Mouse (Mus musculus) liver, postnatal 0 days (tissue): ENCODE results near the gene 4930412O13Rik. TPM values are rescaled to one million over a fixed set of nuclear protein-coding genes. Genes with fewer than 3 reads are reported as not detected.
A peak's percentile ranks its signal among the peaks of the same experiment; 100 is the strongest.

ENCODE experiments used
- ATAC-seq: fragments of 200-750 bp; cut with Nextera tagmentation; 2 replicates; pipeline ENCODE4 v1.8.0; 2017; ENCODE audit warnings: mild to moderate bottlenecking, moderate library complexity
- DNase-seq: peaks from one replicate; pipeline ENCODE4 v3.0.0-alpha.2; 2016
- H3K27ac ChIP-seq: fragments of 300-500 bp; sonication (generic); 2 replicates; pipeline ENCODE4 v1.5.1; 2014; ENCODE audit warnings: antibody characterized with exemption, moderate library complexity, mild to moderate bottlenecking, low read depth
- H3K27me3 ChIP-seq: fragments of 300-500 bp; sonication (generic); 2 replicates; pipeline ENCODE4 v1.6.1; 2014; ENCODE audit warnings: low read length, control low read depth, mixed read lengths; ENCODE audit not compliant: insufficient read depth
- H3K36me3 ChIP-seq: fragments of 300-500 bp; sonication (generic); replicated peaks from 2 replicates; pipeline ENCODE4 v1.6.1; 2014; ENCODE audit warnings: mild to moderate bottlenecking, control low read depth, low read length, moderate library complexity, mixed read lengths; ENCODE audit not compliant: insufficient read depth
- H3K4me1 ChIP-seq: fragments of 300-500 bp; sonication (generic); 2 replicates; pipeline ENCODE4 v1.6.1; 2014; ENCODE audit warnings: antibody characterized with exemption, mild to moderate bottlenecking, control low read depth; ENCODE audit not compliant: insufficient read depth
- H3K4me2 ChIP-seq: fragments of 300-500 bp; sonication (generic); 2 replicates; pipeline ENCODE4 v1.6.1; 2014; ENCODE audit warnings: low read depth, mild to moderate bottlenecking, low read length, moderate library complexity, mixed read lengths
- H3K4me3 ChIP-seq: fragments of 300-500 bp; sonication (generic); 2 replicates; pipeline ENCODE4 v1.5.1; 2014; ENCODE audit warnings: low read depth, low read length
- H3K9ac ChIP-seq: fragments of 300-500 bp; sonication (generic); replicated peaks from 2 replicates; pipeline ENCODE4 v1.6.1; 2014; ENCODE audit warnings: mild to moderate bottlenecking, moderate library complexity
- H3K9me3 ChIP-seq: fragments of 300-500 bp; sonication (generic); 2 replicates; pipeline ENCODE4 v1.6.1; 2016; ENCODE audit warnings: mild to moderate bottlenecking, control low read depth, low read length, mixed read lengths
- CTCF ChIP-seq: sonication (generic); IDR thresholded peaks from 2 replicates; pipeline ENCODE4 v1.5.1; 2016; ENCODE audit warnings: antibody characterized with exemption, low read depth
- EP300 ChIP-seq: IDR thresholded peaks from 2 replicates; pipeline ENCODE4 v1.6.1; 2016; ENCODE audit warnings: antibody characterized with exemption, low read depth, mild to moderate bottlenecking
- WGBS: fragments of 180-500 bp; shearing (Covaris S2); extraction: QIAGEN DNeasy Blood & Tissue Kit; methylation state at CpG from one replicate; pipeline ENCODE4 v1.1.7; 2014; ENCODE audit not compliant: insufficient replicate concordance; 5-methylcytosine and 5-hydroxymethylcytosine counted together
- polyA plus RNA-seq: library from polyadenylated mRNA; unstranded; fragments of >200 nt; fragmentation: Nextera tagmentation; extraction: Ambion mirVana; gene quantifications from 2 replicates; pipeline ENCODE4 v1.2.1, GENCODE M21; 2015

The 4930412O13Rik gene
- not detected in 2 replicates for polyA plus RNA-seq

- Histone ChIP-seq H3K27ac (no peak within 1 kb of the TSS), H3K36me3 (no peaks in the 10 kb centered on the region), H3K4me1 (peaks cover 40% of the 10 kb centered on the region), H3K27me3 (peaks cover 96% of the 10 kb centered on the region), H3K9me3 (no peaks in the 10 kb centered on the region), H3K4me3 (peak within 1 kb of the TSS; percentile 62), H3K9ac (no peak within 1 kb of the TSS), H3K4me2 (peak within 1 kb of the TSS; percentile 97)
- no peak for ATAC-seq
- DNase-seq = peak; percentile 56
- WGBS = 6% methylated on average over 34 of the region's 35 CpGs
- no peak for TF ChIP-seq EP300
- TF ChIP-seq CTCF = no peak
These were observed at the start of gene 4930412O13Rik for GRCm38 (mm10) chr2:9881051-9881591. 4930412O13Rik (plus strand) TSS chr2:9881252.

DNA sequence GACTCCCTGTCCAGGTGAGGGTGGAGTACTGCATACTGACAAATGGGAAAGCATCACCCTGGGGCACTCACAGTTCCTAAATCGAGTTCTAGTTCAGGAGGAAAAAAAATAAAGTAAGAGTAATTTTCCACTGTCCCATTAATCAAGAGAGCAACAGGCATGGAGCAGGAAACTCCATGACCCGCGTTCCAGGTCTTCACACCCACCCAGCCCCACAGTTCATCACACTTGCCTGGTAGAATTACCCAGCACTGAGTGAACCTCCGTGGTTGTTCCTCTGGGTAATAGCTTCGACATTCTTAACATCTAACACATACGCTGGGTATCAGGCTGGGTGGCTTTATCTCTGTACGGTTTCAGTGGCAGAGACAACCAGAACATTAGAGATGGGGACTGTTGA lies 47.3 kb upstream of the 4930412O13Rik start:
- Histone ChIP-seq H3K36me3 (no peaks in the 10 kb centered on the region), H3K9ac (no peak overlapping the region), H3K27ac (no peak overlapping the region), H3K4me2 (no peak overlapping the region), H3K4me1 (no peaks in the 10 kb centered on the region), H3K4me3 (no peak overlapping the region), H3K9me3 (no peaks in the 10 kb centered on the region), H3K27me3 (no peaks in the 10 kb centered on the region)
- TF ChIP-seq CTCF = no peak
- TF ChIP-seq EP300 = no peak
- DNase-seq (no peak), ATAC-seq (no peak)
- 74% methylated on average over 7 of the region's 7 CpGs for WGBS

- H3K27me3 ChIP-seq = no peaks in the 10 kb centered on the region
- WGBS = 71% methylated on average over 7 of the region's 7 CpGs
- H3K36me3 ChIP-seq = no peaks in the 10 kb centered on the region
- no peaks in the 10 kb centered on the region for H3K4me1 ChIP-seq
- H3K4me3 ChIP-seq = no peak overlapping the region
- H3K27ac ChIP-seq = no peak overlapping the region
- H3K9me3 ChIP-seq = no peaks in the 10 kb centered on the region
- no peak overlapping the region for H3K4me2 ChIP-seq
- TF ChIP-seq EP300 (no peak), CTCF (no peak)
- H3K9ac ChIP-seq = no peak overlapping the region
- no peak for DNase-seq
- no peak for ATAC-seq
These were observed 45.9 kb upstream of the 4930412O13Rik start for GRCm38 (mm10) chr2:9835195-9835594.

- DNase-seq = no peak
- TF ChIP-seq CTCF (no peak), EP300 (no peak)
- Histone ChIP-seq H3K4me3 (no peak overlapping the region), H3K27ac (no peak overlapping the region), H3K36me3 (no peaks in the 10 kb centered on the region), H3K9ac (no peak overlapping the region), H3K4me2 (no peak overlapping the region), H3K9me3 (no peaks in the 10 kb centered on the region), H3K4me1 (no peaks in the 10 kb centered on the region), H3K27me3 (no peaks in the 10 kb centered on the region)
- ATAC-seq = no peak
- WGBS = 66% methylated on average over 13 of the region's 13 CpGs
These were observed 28.0 kb upstream of the 4930412O13Rik start for GRCm38 (mm10) chr2:9852851-9853576.

- Histone ChIP-seq H3K4me3 (no peak overlapping the region), H3K4me2 (no peak overlapping the region), H3K4me1 (no peaks in the 10 kb centered on the region), H3K9me3 (no peaks in the 10 kb centered on the region), H3K27me3 (no peaks in the 10 kb centered on the region), H3K36me3 (no peaks in the 10 kb centered on the region), H3K27ac (no peak overlapping the region), H3K9ac (no peak overlapping the region)
- TF ChIP-seq CTCF = no peak
- no peak for TF ChIP-seq EP300
- DNase-seq (no peak), ATAC-seq (no peak)
- 65% methylated on average over 4 of the region's 4 CpGs for WGBS
These were observed 25.2 kb upstream of the 4930412O13Rik start for GRCm38 (mm10) chr2:9855861-9856260.

GRCm38 (mm10) chr2:9860698-9861097 lies 20.4 kb upstream of the 4930412O13Rik start:
- TF ChIP-seq EP300 (no peak), CTCF (no peak)
- H3K4me1 ChIP-seq = no peaks in the 10 kb centered on the region

More at GRCm38 (mm10) chr2:9860698-9861097, 20.4 kb upstream of the 4930412O13Rik start:
- Histone ChIP-seq H3K9ac (no peak overlapping the region), H3K4me2 (no peak overlapping the region), H3K27ac (no peak overlapping the region), H3K36me3 (no peaks in the 10 kb centered on the region), H3K9me3 (no peaks in the 10 kb centered on the region), H3K4me3 (no peak overlapping the region), H3K27me3 (no peaks in the 10 kb centered on the region)
- WGBS = 55% methylated on average over 5 of the region's 5 CpGs
- ATAC-seq = no peak
- no peak for DNase-seq
